Mouse (Mus musculus): Measurements from ENCODE around the gene Mnx1. TPM values are rescaled to one million over a fixed set of nuclear protein-coding genes. Genes with fewer than 3 reads are reported as not detected.
"Not testable (repeated sequence)": the region's sequence is repeated elsewhere in the genome, so short reads cannot be mapped to it uniquely, and the experiment has no call there.

Mnx1 gene
- total RNA-seq, 1 experiment from 2014 or later: not detected

- no peak for ATAC-seq (replicated peaks in 1 of 2; ENCODE audit: insufficient read depth in 1 of 2, low FRiP score in 2 of 2, low TSS enrichment in 1 of 2, low read depth in 1 of 2, poor library complexity in 2 of 2, severe bottlenecking in 2 of 2)
These were observed 6.2 kb downstream of the Mnx1 start for GRCm38 (mm10) chr5:29471855-29472665.

GRCm38 (mm10) chr5:29471396-29471795 is 6.9 kb downstream of the Mnx1 start:
- no peak for ATAC-seq (replicated peaks in 1 of 2; ENCODE audit: insufficient read depth in 1 of 2, low FRiP score in 2 of 2, low TSS enrichment in 1 of 2, low read depth in 1 of 2, poor library complexity in 2 of 2, severe bottlenecking in 2 of 2)

- ATAC-seq (replicated peaks in 1 of 2; ENCODE audit: insufficient read depth in 1 of 2, low FRiP score in 2 of 2, low TSS enrichment in 1 of 2, low read depth in 1 of 2, poor library complexity in 2 of 2, severe bottlenecking in 2 of 2): no peak
These were observed 7.3 kb downstream of the Mnx1 start for GRCm38 (mm10) chr5:29470851-29471394.

- ATAC-seq (replicated peaks in 1 of 2; ENCODE audit: insufficient read depth in 1 of 2, low FRiP score in 2 of 2, low TSS enrichment in 1 of 2, low read depth in 1 of 2, poor library complexity in 2 of 2, severe bottlenecking in 2 of 2): no peak
These were observed 8.0 kb downstream of the Mnx1 start for GRCm38 (mm10) chr5:29470271-29470670.

- ATAC-seq (replicated peaks in 1 of 2; ENCODE audit: insufficient read depth in 1 of 2, low FRiP score in 2 of 2, low TSS enrichment in 1 of 2, low read depth in 1 of 2, poor library complexity in 2 of 2, severe bottlenecking in 2 of 2): no peak
These were observed 8.8 kb downstream of the Mnx1 start for GRCm38 (mm10) chr5:29469501-29469900.

GRCm38 (mm10) chr5:29468351-29469065 is 9.8 kb downstream of the Mnx1 start:
- no peak for ATAC-seq (replicated peaks in 1 of 2; ENCODE audit: insufficient read depth in 1 of 2, low FRiP score in 2 of 2, low TSS enrichment in 1 of 2, low read depth in 1 of 2, poor library complexity in 2 of 2, severe bottlenecking in 2 of 2)

GRCm38 (mm10) chr5:29467489-29468350 is 10.6 kb downstream of the Mnx1 start:
- ATAC-seq (replicated peaks in 1 of 2; ENCODE audit: insufficient read depth in 1 of 2, low FRiP score in 2 of 2, low TSS enrichment in 1 of 2, low read depth in 1 of 2, poor library complexity in 2 of 2, severe bottlenecking in 2 of 2): peak in 1 of 2 experiments; percentile 33; a peak in 1 of 4 replicates

GRCm38 (mm10) chr5:29462943-29463686 is 15.2 kb downstream of the Mnx1 start:
- ATAC-seq (replicated peaks in 1 of 2; ENCODE audit: insufficient read depth in 1 of 2, low FRiP score in 2 of 2, low TSS enrichment in 1 of 2, low read depth in 1 of 2, poor library complexity in 2 of 2, severe bottlenecking in 2 of 2): no peak

- no peak for ATAC-seq (replicated peaks in 1 of 2; ENCODE audit: insufficient read depth in 1 of 2, low FRiP score in 2 of 2, low TSS enrichment in 1 of 2, low read depth in 1 of 2, poor library complexity in 2 of 2, severe bottlenecking in 2 of 2)
These were observed 21.2 kb downstream of the Mnx1 start for GRCm38 (mm10) chr5:29456895-29457656.

GRCm38 (mm10) chr5:29452352-29452751 is 25.9 kb downstream of the Mnx1 start:
- no peak for ATAC-seq (replicated peaks in 1 of 2; ENCODE audit: insufficient read depth in 1 of 2, low FRiP score in 2 of 2, low TSS enrichment in 1 of 2, low read depth in 1 of 2, poor library complexity in 2 of 2, severe bottlenecking in 2 of 2)

GRCm38 (mm10) chr5:29445275-29445674 is 33.0 kb downstream of the Mnx1 start:
- ATAC-seq (replicated peaks in 1 of 2; ENCODE audit: insufficient read depth in 1 of 2, low FRiP score in 2 of 2, low TSS enrichment in 1 of 2, low read depth in 1 of 2, poor library complexity in 2 of 2, severe bottlenecking in 2 of 2): no peak

GRCm38 (mm10) chr5:29436728-29437127 is 41.5 kb downstream of the Mnx1 start:
- ATAC-seq (replicated peaks in 1 of 2; ENCODE audit: insufficient read depth in 1 of 2, low FRiP score in 2 of 2, low TSS enrichment in 1 of 2, low read depth in 1 of 2, poor library complexity in 2 of 2, severe bottlenecking in 2 of 2): not testable (repeated sequence)

GRCm38 (mm10) chr5:29435491-29435890 is 42.8 kb downstream of the Mnx1 start:
- ATAC-seq (replicated peaks in 1 of 2; ENCODE audit: insufficient read depth in 1 of 2, low FRiP score in 2 of 2, low TSS enrichment in 1 of 2, low read depth in 1 of 2, poor library complexity in 2 of 2, severe bottlenecking in 2 of 2): no peak

- ATAC-seq (replicated peaks in 1 of 2; ENCODE audit: insufficient read depth in 1 of 2, low FRiP score in 2 of 2, low TSS enrichment in 1 of 2, low read depth in 1 of 2, poor library complexity in 2 of 2, severe bottlenecking in 2 of 2): peak; percentile 24 to 47; a peak in 2 of 4 replicates
These were observed 43.4 kb downstream of the Mnx1 start for GRCm38 (mm10) chr5:29434872-29435358.

GRCm38 (mm10) chr5:29434228-29434871 is 43.9 kb downstream of the Mnx1 start, which contains the start of gene Nom1:
Gene Nom1 (plus strand): TSS chr5:29434664.
- ATAC-seq (replicated peaks in 1 of 2; ENCODE audit: insufficient read depth in 1 of 2, low FRiP score in 2 of 2, low TSS enrichment in 1 of 2, low read depth in 1 of 2, poor library complexity in 2 of 2, severe bottlenecking in 2 of 2): peak; percentile 93 to 97
